ENCODE assay signal across 8 mouse cellular contexts in genomic region chr5:18360281-18360819, GRCm38 (mm10). TPM values are rescaled to one million over a fixed set of nuclear protein-coding genes. Genes with fewer than 3 reads are reported as not detected.
DNase-seq lines count a peak whose midpoint lies in the region; ATAC-seq lines count a peak whose summit lies in the region.
"Had no signal": no experiment of that assay in that cellular context is flagged by ENCODE, and none has a peak within 500 bp of the region (broad histone marks: within the 10 kb centered on the region; RNA-seq: fewer than 3 reads in every experiment).

TSS of gene Gnai1 (minus strand) at chr5:18360355.

- no peaks in the 10 kb centered on the region for H3K9me3 ChIP-seq in embryonic facial prominence, embryonic 10.5 days
- no peaks in the 10 kb centered on the region for H3K9me3 ChIP-seq in limb, embryonic 10.5 days (replicated peaks)
- H3K9me3 ChIP-seq in midbrain, embryonic 12.5 days: no peaks in the 10 kb centered on the region
- H3K9me3 ChIP-seq in stomach, embryonic 15.5 days: no peaks in the 10 kb centered on the region

- H3K4me2 ChIP-seq in midbrain, embryonic 12.5 days (replicated peaks): peak within 1 kb of the TSS; percentile 93
- H3K4me2 ChIP-seq in stomach, embryonic 15.5 days: peak within 1 kb of the TSS; percentile 88

- peaks cover 10% of the 10 kb centered on the region for H3K4me1 ChIP-seq in embryonic facial prominence, embryonic 10.5 days
- peaks cover 7% of the 10 kb centered on the region for H3K4me1 ChIP-seq in limb, embryonic 10.5 days
- H3K4me1 ChIP-seq in midbrain, embryonic 12.5 days: no peaks in the 10 kb centered on the region
- H3K4me1 ChIP-seq in stomach, embryonic 15.5 days: peaks cover 3% of the 10 kb centered on the region; the same call in 1 of the 2 replicates

- no peaks in the 10 kb centered on the region for H3K36me3 ChIP-seq in embryonic facial prominence, embryonic 10.5 days (replicated peaks)
- H3K36me3 ChIP-seq in limb, embryonic 10.5 days: no peaks in the 10 kb centered on the region
- H3K36me3 ChIP-seq in midbrain, embryonic 12.5 days: no peaks in the 10 kb centered on the region
- no peaks in the 10 kb centered on the region for H3K36me3 ChIP-seq in stomach, embryonic 15.5 days

- peak within 1 kb of the TSS; percentile 85 for H3K27ac ChIP-seq in embryonic facial prominence, embryonic 10.5 days (replicated peaks)
- H3K27ac ChIP-seq in limb, embryonic 10.5 days: peak within 1 kb of the TSS; percentile 91
- peak within 1 kb of the TSS; percentile 79 for H3K27ac ChIP-seq in midbrain, embryonic 12.5 days (replicated peaks)
- peak within 1 kb of the TSS; percentile 52 for H3K27ac ChIP-seq in stomach, embryonic 15.5 days
- H3K27ac ChIP-seq: macrophage had no signal

- 5% methylated on average over 76 of the region's 76 CpGs for WGBS in embryonic facial prominence, embryonic 10.5 days
- WGBS in limb, embryonic 10.5 days: 5% methylated on average over 63 of the region's 76 CpGs
- 0% methylated on average over 29 of the region's 76 CpGs for WGBS in midbrain, embryonic 12.5 days
- WGBS in stomach, embryonic 15.5 days: under 1% methylated on average over 47 of the region's 76 CpGs

- peak; percentile 98 for ATAC-seq in midbrain, embryonic 12.5 days (ENCODE audit: low FRiP score, low read depth)
- ATAC-seq in stomach, embryonic 15.5 days (ENCODE audit: insufficient read depth, low FRiP score, low read depth): peak; percentile 97

- peak; percentile 90 for DNase-seq in brain, adult 2 months (ENCODE audit: low read depth, low spot score)
- DNase-seq in embryonic facial prominence, embryonic 10.5 days (ENCODE audit: low spot score): peak; percentile 90
- peak; percentile 97 for DNase-seq in heart, adult 11 months
- DNase-seq in kidney, adult 11 months: peak; percentile 70
- DNase-seq in limb, embryonic 10.5 days (ENCODE audit: low spot score): peak; percentile 87

- peaks cover 22% of the 10 kb centered on the region for H3K27me3 ChIP-seq in embryonic facial prominence, embryonic 10.5 days (replicated peaks; ENCODE audit: low read depth, poor library complexity, severe bottlenecking)
- H3K27me3 ChIP-seq in limb, embryonic 10.5 days (ENCODE audit: low read depth, poor library complexity, severe bottlenecking): peaks cover 4% of the 10 kb centered on the region; the same call in 1 of the 2 replicates
- H3K27me3 ChIP-seq in midbrain, embryonic 12.5 days: peaks cover 8% of the 10 kb centered on the region
- H3K27me3 ChIP-seq in stomach, embryonic 15.5 days (replicated peaks): no peaks in the 10 kb centered on the region

- peak within 1 kb of the TSS; percentile 84 for H3K4me3 ChIP-seq in embryonic facial prominence, embryonic 10.5 days
- peak within 1 kb of the TSS; percentile 79 for H3K4me3 ChIP-seq in limb, embryonic 10.5 days
- peak within 1 kb of the TSS; percentile 80 for H3K4me3 ChIP-seq in midbrain, embryonic 12.5 days
- peak within 1 kb of the TSS; percentile 86 for H3K4me3 ChIP-seq in stomach, embryonic 15.5 days (replicated peaks)

- H3K9ac ChIP-seq in midbrain, embryonic 12.5 days (replicated peaks): peak within 1 kb of the TSS; percentile 84
- H3K9ac ChIP-seq in stomach, embryonic 15.5 days: peak within 1 kb of the TSS; percentile 71

RNA-seq across cellular contexts. Expression of gene Gnai1, which starts in this region (rescaled TPM):
- polyA plus RNA-seq in embryonic facial prominence, embryonic 10.5 days (2016; fragmentation: Nextera tagmentation; extraction: Ambion mirVana): 11.1 and 12.7 TPM in 2 replicates
- polyA plus RNA-seq in limb, embryonic 10.5 days (2016; fragmentation: Nextera tagmentation; extraction: Ambion mirVana): 15.5 and 16.4 TPM in 2 replicates
- 29.5 and 29.6 TPM in 2 replicates for polyA plus RNA-seq in midbrain, embryonic 12.5 days (2016; fragmentation: Nextera tagmentation; extraction: Ambion mirVana)
- 27.9 and 32.3 TPM in 2 replicates for polyA plus RNA-seq in stomach, embryonic 15.5 days (2015; fragmentation: Nextera tagmentation; extraction: Ambion mirVana)
- polyA plus RNA-seq: macrophage had no signal

Comparison
In these comparisons a context has a peak if more than half of its experiments do, and no peak if none do; other contexts are left out.
1. Peak in every context shown above with its lines: DNase-seq, ATAC-seq, H3K4me3 ChIP-seq and H3K27ac ChIP-seq.